Mouse (Mus musculus) MEL (cell line): ENCODE results near the gene Abl1. TPM values are rescaled to one million over a fixed set of nuclear protein-coding genes. Genes with fewer than 3 reads are reported as not detected.

ENCODE experiments used
- DNase-seq: peaks from one replicate; pipeline ENCODE4 v3.0.0; 2011; ENCODE audit warnings: low read depth, low spot score
- H3K27ac ChIP-seq: 2 replicates; pipeline ENCODE4 v1.5.1; 2012; ENCODE audit warnings: low read depth, mild to moderate bottlenecking, control low read depth, low read length, moderate library complexity; ENCODE audit not compliant: control insufficient read depth
- H3K27me3 ChIP-seq, 2 experiments: fragments of 150-350 bp in 1 of 2; sonication (generic) in 1 of 2; 2 replicates each; pipeline ENCODE4 v1.6.1; 2012; ENCODE audit warnings: low read length in 2 of 2, mild to moderate bottlenecking in 2 of 2, improper control_type of control experiment in 1 of 2, moderate library complexity in 1 of 2; ENCODE audit not compliant: insufficient read depth in 2 of 2, control insufficient read depth in 1 of 2
- H3K36me3 ChIP-seq, 2 experiments: 2 replicates each; pipeline ENCODE4 v1.6.1; 2012 to 2014; ENCODE audit warnings: low read length in 2 of 2, improper control_type of control experiment in 1 of 2, inconsistent platforms in 1 of 2, mild to moderate bottlenecking in 1 of 2; ENCODE audit not compliant: insufficient read depth in 2 of 2, control insufficient read depth in 1 of 2
- H3K4me1 ChIP-seq, 2 experiments: fragments of 150-350 bp in 1 of 2; sonication (generic) in 1 of 2; 2 replicates each; pipeline ENCODE4 v1.6.1; 2012; ENCODE audit warnings: low read length in 2 of 2, improper control_type of control experiment in 1 of 2, mild to moderate bottlenecking in 1 of 2; ENCODE audit not compliant: insufficient read depth in 2 of 2, control insufficient read depth in 1 of 2
- H3K4me3 ChIP-seq, 2 experiments: fragments of 150-350 bp in 1 of 2; sonication (generic) in 1 of 2; 2 replicates each; pipeline ENCODE4 v1.5.1; 2012; ENCODE audit warnings: low read depth in 2 of 2, low read length in 2 of 2, mild to moderate bottlenecking in 2 of 2, moderate library complexity in 2 of 2, control low read depth in 1 of 2, improper control_type of control experiment in 1 of 2; ENCODE audit not compliant: control insufficient read depth in 1 of 2, insufficient read depth in 1 of 2
- H3K79me2 ChIP-seq: 2 replicates; pipeline ENCODE4 v1.6.1; 2012; ENCODE audit warnings: mild to moderate bottlenecking, low read length, moderate library complexity; ENCODE audit not compliant: control insufficient read depth, poor library complexity, insufficient read depth
- H3K9ac ChIP-seq: 2 replicates; pipeline ENCODE4 v1.6.1; 2012; ENCODE audit warnings: low read depth, mild to moderate bottlenecking, control low read depth, low read length, moderate library complexity; ENCODE audit not compliant: control insufficient read depth, poor library complexity, severe bottlenecking
- H3K9me3 ChIP-seq: fragments of 150-350 bp; sonication (generic); replicated peaks from 2 replicates; pipeline ENCODE4 v1.6.1; 2012; ENCODE audit warnings: mild to moderate bottlenecking, low read length, improper control_type of control experiment, moderate library complexity; ENCODE audit not compliant: insufficient read depth
- BHLHE40 ChIP-seq: IDR thresholded peaks from 2 replicates; pipeline ENCODE4 v1.6.1; 2012; ENCODE audit warnings: low read depth, mild to moderate bottlenecking, inconsistent platforms, low read length, improper control_type of control experiment, borderline replicate concordance
- CHD1 ChIP-seq: IDR thresholded peaks from 2 replicates; pipeline ENCODE4 v1.6.1; 2012; ENCODE audit warnings: low read depth, mild to moderate bottlenecking, inconsistent platforms, low read length, improper control_type of control experiment
- CTCF ChIP-seq, 3 experiments: IDR thresholded peaks in 2 of 3; conservative IDR thresholded peaks in 1 of 3; 2 replicates each; pipeline ENCODE4 v1.5.1; 2011 to 2012; ENCODE audit warnings: low read length in 3 of 3, low read depth in 2 of 3, mild to moderate bottlenecking in 2 of 3, improper control_type of control experiment in 1 of 3, inconsistent platforms in 1 of 3, mixed read lengths in 1 of 3, moderate library complexity in 1 of 3; ENCODE audit not compliant: control insufficient read depth in 1 of 3, insufficient read depth in 1 of 3, poor library complexity in 1 of 3, severe bottlenecking in 1 of 3
- E2F4 ChIP-seq: IDR thresholded peaks from 2 replicates; pipeline ENCODE4 v1.6.1; 2011; ENCODE audit warnings: low read depth, low read length, improper control_type of control experiment, borderline replicate concordance
- ELF1 ChIP-seq: IDR thresholded peaks from 2 replicates; pipeline ENCODE4 v1.6.1; 2014; ENCODE audit warnings: low read depth, mild to moderate bottlenecking, inconsistent platforms, low read length, improper control_type of control experiment, moderate library complexity
- EP300 ChIP-seq, 2 experiments: IDR thresholded peaks; 2 replicates each; pipeline ENCODE4 v1.6.1; 2011; ENCODE audit warnings: improper control_type of control experiment in 2 of 2, low read length in 2 of 2, low read depth in 1 of 2, mild to moderate bottlenecking in 1 of 2
- ETS1 ChIP-seq: IDR thresholded peaks from 2 replicates; pipeline ENCODE4 v1.6.1; 2012; ENCODE audit warnings: low read depth, mild to moderate bottlenecking, inconsistent platforms, low read length, improper control_type of control experiment, moderate library complexity
- GABPA ChIP-seq: IDR thresholded peaks from 2 replicates; pipeline ENCODE4 v1.6.1; 2012; ENCODE audit warnings: low read depth, mild to moderate bottlenecking, inconsistent platforms, low read length, improper control_type of control experiment, moderate library complexity
- GATA1 ChIP-seq: IDR thresholded peaks from 2 replicates; pipeline ENCODE4 v1.6.1; 2011; ENCODE audit warnings: low read depth, low read length, improper control_type of control experiment
- JUND ChIP-seq: IDR thresholded peaks from 2 replicates; pipeline ENCODE4 v1.6.1; 2011; ENCODE audit warnings: low read depth, mild to moderate bottlenecking, improper control_type of control experiment, low read length
- MXI1 ChIP-seq: IDR thresholded peaks from 2 replicates; pipeline ENCODE4 v1.6.1; 2011; ENCODE audit warnings: mild to moderate bottlenecking, low read depth, low read length, improper control_type of control experiment
- MYB ChIP-seq: IDR thresholded peaks from 2 replicates; pipeline ENCODE4 v1.6.1; 2011; ENCODE audit warnings: mild to moderate bottlenecking, low read depth, low read length, improper control_type of control experiment
- MYC ChIP-seq: IDR thresholded peaks from 2 replicates; pipeline ENCODE4 v1.6.1; 2011; ENCODE audit warnings: low read depth, mild to moderate bottlenecking, low read length, improper control_type of control experiment, moderate library complexity
- NELFE ChIP-seq: IDR thresholded peaks from 2 replicates; pipeline ENCODE4 v1.6.1; 2011; ENCODE audit warnings: low read depth, low read length, improper control_type of control experiment
- NRF1 ChIP-seq: IDR thresholded peaks from 2 replicates; pipeline ENCODE4 v1.6.1; 2014; ENCODE audit warnings: low read depth, mild to moderate bottlenecking, inconsistent platforms, low read length, improper control_type of control experiment, moderate library complexity; ENCODE audit not compliant: poor library complexity, insufficient read depth, severe bottlenecking
- POLR2A ChIP-seq, 2 experiments: IDR thresholded peaks; 2 replicates each; pipeline ENCODE4 v1.6.1; 2011 to 2012; ENCODE audit warnings: low read length in 2 of 2, mild to moderate bottlenecking in 2 of 2, control low read depth in 1 of 2, improper control_type of control experiment in 1 of 2, low read depth in 1 of 2, moderate library complexity in 1 of 2; ENCODE audit not compliant: control insufficient read depth in 1 of 2, insufficient read depth in 1 of 2, poor library complexity in 1 of 2
- POLR2AphosphoS5 ChIP-seq: IDR thresholded peaks from 2 replicates; pipeline ENCODE4 v1.6.1; 2012; ENCODE audit warnings: low read depth, borderline replicate concordance, mild to moderate bottlenecking, inconsistent platforms, low read length, moderate library complexity, mixed read lengths
- SMC3 ChIP-seq: IDR thresholded peaks from 2 replicates; pipeline ENCODE4 v1.6.1; 2011; ENCODE audit warnings: low read depth, low read length, improper control_type of control experiment
- TAL1 ChIP-seq: IDR thresholded peaks from 2 replicates; pipeline ENCODE4 v1.6.1; 2012; ENCODE audit warnings: mild to moderate bottlenecking, inconsistent platforms, low read length, moderate library complexity, mixed read lengths
- TBP ChIP-seq: IDR thresholded peaks from 2 replicates; pipeline ENCODE4 v1.8.0; 2011; ENCODE audit warnings: low read depth, low read length, improper control_type of control experiment
- TCF12 ChIP-seq: IDR thresholded peaks from 2 replicates; pipeline ENCODE4 v1.6.1; 2014; ENCODE audit warnings: low read depth, mild to moderate bottlenecking, inconsistent platforms, low read length, improper control_type of control experiment, moderate library complexity
- UBTF ChIP-seq: IDR thresholded peaks from 2 replicates; pipeline ENCODE4 v1.6.1; 2012; ENCODE audit warnings: low read depth, mild to moderate bottlenecking, inconsistent platforms, low read length, improper control_type of control experiment, moderate library complexity, borderline replicate concordance; ENCODE audit not compliant: insufficient read depth
- USF1 ChIP-seq: IDR thresholded peaks from 2 replicates; pipeline ENCODE4 v1.6.1; 2014; ENCODE audit warnings: low read depth, mild to moderate bottlenecking, inconsistent platforms, low read length, improper control_type of control experiment, moderate library complexity
- ZKSCAN1 ChIP-seq: IDR thresholded peaks from 2 replicates; pipeline ENCODE4 v1.6.1; 2012; ENCODE audit warnings: low read depth, mild to moderate bottlenecking, inconsistent platforms, low read length, improper control_type of control experiment, moderate library complexity
- ZNF384 ChIP-seq: IDR thresholded peaks from 2 replicates; pipeline ENCODE4 v1.6.1; 2012; ENCODE audit warnings: low read depth, mild to moderate bottlenecking, inconsistent platforms, low read length, improper control_type of control experiment
- polyA plus RNA-seq, 2 experiments: library from polyadenylated mRNA; stranded (reverse) in 1 of 2; unstranded in 1 of 2; fragments of >175 nt in 1 of 2; fragments of >200 nt in 1 of 2; gene quantifications; 2 replicates each; pipeline versions ENCODE4 v1.2.1 to v1.2.4; 2012; ENCODE audit warnings: low replicate concordance in 2 of 2, low read depth in 1 of 2; ENCODE audit not compliant: insufficient read length in 2 of 2, insufficient read depth in 1 of 2, missing spikeins in 1 of 2
- total RNA-seq: library from RNA; depleted of rRNA; stranded (reverse); fragments of 300-350 nt; gene quantifications from 2 replicates; pipeline ENCODE4 v1.2.3, GENCODE M21; 2012

The Abl1 gene
- total and polyA plus RNA-seq, 3 experiments: 21.3 to 47.1 TPM; not detected in 1

GRCm38 (mm10) chr2:31809358-31809740 is 121.2 kb downstream of the Abl1 start:
- Histone ChIP-seq H3K4me3 (no peak overlapping the region), H3K36me3 (no peaks in the 10 kb centered on the region), H3K9ac (no peak overlapping the region), H3K4me1 (no peaks in the 10 kb centered on the region), H3K79me2 (no peaks in the 10 kb centered on the region), H3K27ac (no peak overlapping the region), H3K27me3 (no peaks in the 10 kb centered on the region), H3K9me3 (no peaks in the 10 kb centered on the region)
- no peak for DNase-seq
- TF ChIP-seq TAL1: no peak
- no peak for TF ChIP-seq TBP
- TF ChIP-seq E2F4: no peak
- TF ChIP-seq SMC3: no peak
- no peak for TF ChIP-seq BHLHE40
- no peak for TF ChIP-seq ELF1
- TF ChIP-seq CTCF (IDR thresholded peaks at IDR 0.05 in 2 of 3, conservative IDR thresholded peaks at IDR 0.05 in 1 of 3; ENCODE audit: control insufficient read depth in 1 of 3, insufficient read depth in 1 of 3, low read depth in 2 of 3, low read length in 3 of 3, poor library complexity in 1 of 3, severe bottlenecking in 1 of 3): no peak
- no peak for TF ChIP-seq CHD1
- TF ChIP-seq GATA1: no peak
- TF ChIP-seq NRF1: no peak
- no peak for TF ChIP-seq MXI1
- no peak for TF ChIP-seq UBTF
- no peak for TF ChIP-seq ZKSCAN1
- no peak for TF ChIP-seq GABPA
- TF ChIP-seq POLR2AphosphoS5: no peak
- no peak for TF ChIP-seq POLR2A (IDR thresholded peaks at IDR 0.05; ENCODE audit: control insufficient read depth in 1 of 2, insufficient read depth in 1 of 2, low read depth in 1 of 2, low read length in 2 of 2, poor library complexity in 1 of 2)
- no peak for TF ChIP-seq ETS1
- no peak for TF ChIP-seq MYB
- no peak for TF ChIP-seq EP300 (IDR thresholded peaks at IDR 0.05; ENCODE audit: low read depth in 1 of 2, low read length in 2 of 2)

- H3K27me3 ChIP-seq: no peaks in the 10 kb centered on the region
- H3K79me2 ChIP-seq: no peaks in the 10 kb centered on the region
- DNase-seq: no peak
- no peak within 1 kb of the TSS for H3K27ac ChIP-seq
- H3K9ac ChIP-seq: no peak within 1 kb of the TSS
- no peaks in the 10 kb centered on the region for H3K36me3 ChIP-seq
- TF ChIP-seq ZKSCAN1: no peak
- TF ChIP-seq BHLHE40: no peak
- no peak for TF ChIP-seq TCF12
- TF ChIP-seq ETS1: no peak
- TF ChIP-seq GATA1: no peak
- no peak for TF ChIP-seq MXI1
- no peak for TF ChIP-seq ZNF384
- TF ChIP-seq USF1: no peak
- no peak for TF ChIP-seq TAL1
- no peak for TF ChIP-seq MYB
- no peak for TF ChIP-seq MYC
- no peak for TF ChIP-seq GABPA
- no peak for TF ChIP-seq JUND
- TF ChIP-seq E2F4: no peak
- no peak for TF ChIP-seq CTCF (IDR thresholded peaks at IDR 0.05 in 2 of 3, conservative IDR thresholded peaks at IDR 0.05 in 1 of 3; ENCODE audit: control insufficient read depth in 1 of 3, insufficient read depth in 1 of 3, low read depth in 2 of 3, low read length in 3 of 3, poor library complexity in 1 of 3, severe bottlenecking in 1 of 3)
- TF ChIP-seq NELFE: no peak
- no peak for TF ChIP-seq NRF1
- no peaks in the 10 kb centered on the region for H3K4me1 ChIP-seq
- no peaks in the 10 kb centered on the region for H3K9me3 ChIP-seq
- H3K4me3 ChIP-seq: no peak within 1 kb of the TSS
These were observed 122.3 kb downstream of the Abl1 start, which contains the start of gene Qrfp for GRCm38 (mm10) chr2:31810444-31810843. TSS of gene Qrfp (minus strand) at chr2:31810580.
